Mouse (Mus musculus): Measurements from ENCODE around the gene Higd1a. TPM values are rescaled to one million over a fixed set of nuclear protein-coding genes. Genes with fewer than 3 reads are reported as not detected.

Gene Higd1a
- polyA plus RNA-seq (2015; fragmentation: Nextera tagmentation; extraction: Ambion mirVana), result 152 and 166 TPM in 2 replicates

DNA sequence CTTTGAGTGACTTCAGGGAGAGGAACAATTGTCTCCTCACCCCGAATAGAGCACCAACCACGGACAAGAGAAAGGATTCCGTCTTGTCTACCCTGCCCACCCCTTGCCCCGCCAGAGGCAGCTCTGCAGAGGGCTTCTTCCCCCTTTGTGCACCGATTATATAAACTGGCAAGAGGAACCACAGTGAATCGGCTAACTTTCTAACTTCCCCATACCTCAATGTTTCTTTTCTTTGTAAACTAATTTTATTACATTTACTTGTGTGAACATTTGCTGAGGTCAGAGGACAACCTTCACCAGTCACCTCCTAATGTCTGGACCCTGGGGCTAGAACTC lies at the start of gene Higd1a:
Higd1a (minus strand) TSS at position 210 of the 336 bp plus-strand sequence.
- Histone ChIP-seq H3K9me3 (ENCODE audit: control insufficient read depth, low read length) (no peaks in the 10 kb centered on the region), H3K4me2 (ENCODE audit: low read depth, low read length) (peak within 1 kb of the TSS; percentile 90), H3K4me3 (ENCODE audit: low read length) (peak within 1 kb of the TSS; percentile 90), H3K9ac (ENCODE audit: low read length) (peak within 1 kb of the TSS; percentile 90), H3K27me3 (ENCODE audit: control insufficient read depth, insufficient read depth, low read depth, low read length) (no peaks in the 10 kb centered on the region), H3K36me3 (ENCODE audit: control insufficient read depth, insufficient read depth, low read length) (no peaks in the 10 kb centered on the region), H3K27ac (ENCODE audit: low read length) (peak within 1 kb of the TSS; percentile 99), H3K4me1 (replicated peaks; ENCODE audit: control insufficient read depth, insufficient read depth, low read length) (peaks cover 6% of the 10 kb centered on the region)
- WGBS, result 5% methylated on average over 6 of the region's 6 CpGs
- ATAC-seq (ENCODE audit: low read depth), result no peak

DNA sequence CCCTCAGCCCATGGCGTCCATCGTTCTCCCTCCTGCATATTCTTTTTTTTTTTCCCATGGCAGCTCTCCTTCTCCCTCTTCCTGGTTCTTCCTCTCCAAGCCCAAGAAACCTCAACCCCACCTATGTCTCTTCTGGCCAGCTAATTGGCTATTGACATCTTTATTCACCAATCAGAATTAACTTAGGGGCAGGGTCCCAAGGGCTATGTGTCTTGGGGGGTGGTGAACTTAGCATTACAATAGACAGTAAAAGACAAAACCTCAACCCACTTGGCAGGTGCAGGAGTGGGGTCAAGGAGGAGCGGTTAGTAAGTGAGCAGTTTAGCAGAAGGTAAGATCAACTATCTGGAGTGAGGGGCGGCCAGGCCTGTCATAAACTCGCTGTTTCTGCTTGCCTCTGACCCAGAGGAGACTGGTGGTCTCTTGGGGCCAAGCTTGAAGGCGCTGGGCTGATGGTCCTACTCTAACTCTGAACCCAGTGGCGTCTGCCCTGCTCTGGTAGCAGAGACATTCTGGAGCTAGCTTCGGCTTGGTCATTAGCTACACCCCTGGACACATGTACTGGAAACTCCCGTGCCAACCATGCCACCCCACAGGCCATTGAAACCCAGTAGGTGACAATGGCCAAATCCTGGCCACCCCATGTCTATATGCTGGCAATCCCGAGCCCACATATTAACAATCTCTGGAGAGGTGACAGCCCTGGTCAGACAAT lies 49.4 kb upstream of the Higd1a start:
- Histone ChIP-seq H3K4me2 (ENCODE audit: low read depth, low read length) (no peak overlapping the region), H3K9me3 (ENCODE audit: control insufficient read depth, low read length) (no peaks in the 10 kb centered on the region), H3K9ac (ENCODE audit: low read length) (no peak overlapping the region), H3K4me3 (ENCODE audit: low read length) (no peak overlapping the region), H3K27ac (ENCODE audit: low read length) (no peak overlapping the region), H3K4me1 (replicated peaks; ENCODE audit: control insufficient read depth, insufficient read depth, low read length) (no peaks in the 10 kb centered on the region), H3K36me3 (ENCODE audit: control insufficient read depth, insufficient read depth, low read length) (no peaks in the 10 kb centered on the region), H3K27me3 (ENCODE audit: control insufficient read depth, insufficient read depth, low read depth, low read length) (no peaks in the 10 kb centered on the region)
- WGBS, result 70% methylated on average over 10 of the region's 10 CpGs
- no peak for ATAC-seq (ENCODE audit: low read depth)

DNA sequence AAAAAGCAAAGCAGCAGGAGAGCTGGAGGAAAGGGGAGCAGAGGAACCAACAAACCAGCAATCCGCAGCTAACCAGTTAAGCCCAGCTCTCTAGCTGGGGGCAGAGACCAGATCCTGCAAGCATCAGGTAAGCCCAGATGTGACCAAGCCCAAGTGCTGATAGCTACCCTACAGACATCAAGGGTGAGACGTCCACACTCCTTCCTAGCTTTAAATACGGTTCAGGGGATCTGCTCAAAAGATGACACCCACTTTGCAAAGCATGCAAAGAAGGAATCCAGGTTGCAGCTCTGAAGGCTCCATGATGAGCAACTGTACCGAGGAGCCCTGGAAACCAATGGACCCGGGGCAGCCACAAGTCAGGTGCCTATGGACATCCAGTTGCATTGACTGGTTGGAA lies 48.3 kb upstream of the Higd1a start:
- Histone ChIP-seq H3K27ac (ENCODE audit: low read length) (no peak overlapping the region), H3K9ac (ENCODE audit: low read length) (no peak overlapping the region), H3K4me3 (ENCODE audit: low read length) (no peak overlapping the region), H3K27me3 (ENCODE audit: control insufficient read depth, insufficient read depth, low read depth, low read length) (no peaks in the 10 kb centered on the region), H3K4me1 (replicated peaks; ENCODE audit: control insufficient read depth, insufficient read depth, low read length) (no peaks in the 10 kb centered on the region), H3K36me3 (ENCODE audit: control insufficient read depth, insufficient read depth, low read length) (no peaks in the 10 kb centered on the region), H3K4me2 (ENCODE audit: low read depth, low read length) (no peak overlapping the region), H3K9me3 (ENCODE audit: control insufficient read depth, low read length) (no peaks in the 10 kb centered on the region)
- ATAC-seq (ENCODE audit: low read depth), result no peak
- WGBS, result 79% methylated on average over 5 of the region's 5 CpGs

DNA sequence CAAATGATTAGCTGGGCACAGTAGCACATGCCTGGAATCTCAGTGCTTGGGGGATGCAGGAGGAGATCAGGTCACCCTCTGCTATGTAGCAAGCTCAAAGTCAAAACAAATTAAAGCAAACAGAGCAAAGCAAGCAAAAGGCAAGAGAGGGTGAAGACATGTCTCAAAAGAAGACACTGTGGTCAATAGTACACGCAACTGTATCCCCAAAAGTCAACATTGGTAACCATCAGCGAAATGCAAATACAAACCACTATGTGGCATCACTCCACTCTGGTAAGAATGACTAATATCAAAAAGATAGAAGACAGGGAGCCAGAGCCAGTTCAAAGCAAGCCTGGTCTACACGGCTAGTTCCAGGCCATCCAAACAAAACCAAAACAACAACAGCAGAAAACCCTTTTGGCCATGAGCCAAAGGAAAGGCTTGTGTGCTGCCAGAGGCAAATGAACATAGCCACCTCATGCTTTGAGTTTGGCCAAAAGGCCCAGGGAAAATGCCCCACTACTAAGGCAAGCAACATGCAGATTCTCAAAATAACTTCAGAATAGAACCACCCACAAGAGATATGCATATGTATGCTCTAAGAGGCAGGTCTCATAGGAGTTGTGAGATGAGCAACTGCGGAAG lies 47.5 kb upstream of the Higd1a start:
- H3K9ac ChIP-seq (ENCODE audit: low read length), result no peak overlapping the region
- no peaks in the 10 kb centered on the region for H3K4me1 ChIP-seq (replicated peaks; ENCODE audit: control insufficient read depth, insufficient read depth, low read length)
- no peaks in the 10 kb centered on the region for H3K27me3 ChIP-seq (ENCODE audit: control insufficient read depth, insufficient read depth, low read depth, low read length)
- H3K27ac ChIP-seq (ENCODE audit: low read length), result no peak overlapping the region
- 71% methylated on average over 4 of the region's 4 CpGs for WGBS
- H3K9me3 ChIP-seq (ENCODE audit: control insufficient read depth, low read length), result no peaks in the 10 kb centered on the region
- ATAC-seq (ENCODE audit: low read depth), result no peak
- no peaks in the 10 kb centered on the region for H3K36me3 ChIP-seq (ENCODE audit: control insufficient read depth, insufficient read depth, low read length)
- H3K4me2 ChIP-seq (ENCODE audit: low read depth, low read length), result no peak overlapping the region
- H3K4me3 ChIP-seq (ENCODE audit: low read length), result no peak overlapping the region

DNA sequence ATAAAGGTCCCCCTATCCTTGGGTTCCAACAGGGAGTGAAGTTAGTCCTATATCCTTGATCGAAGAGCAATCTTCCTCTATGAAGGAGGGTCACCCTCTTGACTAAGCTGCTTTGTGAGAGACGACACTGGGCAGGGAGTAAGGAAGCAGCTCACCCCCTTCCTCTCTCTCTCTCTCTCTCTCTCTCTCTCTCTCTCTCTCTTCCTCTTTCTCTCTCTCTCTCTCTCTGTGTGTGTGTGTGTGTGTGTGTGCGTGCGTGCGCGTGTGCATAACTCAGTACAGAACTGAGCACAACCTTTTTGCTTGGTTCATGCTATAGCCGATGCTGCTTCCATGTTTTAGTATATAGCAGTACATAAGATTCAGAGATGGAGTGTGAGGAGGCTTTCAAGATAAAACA lies 46.8 kb upstream of the Higd1a start:
- Histone ChIP-seq H3K9me3 (ENCODE audit: control insufficient read depth, low read length) (no peaks in the 10 kb centered on the region), H3K4me2 (ENCODE audit: low read depth, low read length) (no peak overlapping the region), H3K4me1 (replicated peaks; ENCODE audit: control insufficient read depth, insufficient read depth, low read length) (no peaks in the 10 kb centered on the region), H3K9ac (ENCODE audit: low read length) (no peak overlapping the region), H3K27me3 (ENCODE audit: control insufficient read depth, insufficient read depth, low read depth, low read length) (no peaks in the 10 kb centered on the region), H3K27ac (ENCODE audit: low read length) (no peak overlapping the region), H3K36me3 (ENCODE audit: control insufficient read depth, insufficient read depth, low read length) (no peaks in the 10 kb centered on the region), H3K4me3 (ENCODE audit: low read length) (no peak overlapping the region)
- 80% methylated on average over 7 of the region's 7 CpGs for WGBS
- no peak for ATAC-seq (ENCODE audit: low read depth)

DNA sequence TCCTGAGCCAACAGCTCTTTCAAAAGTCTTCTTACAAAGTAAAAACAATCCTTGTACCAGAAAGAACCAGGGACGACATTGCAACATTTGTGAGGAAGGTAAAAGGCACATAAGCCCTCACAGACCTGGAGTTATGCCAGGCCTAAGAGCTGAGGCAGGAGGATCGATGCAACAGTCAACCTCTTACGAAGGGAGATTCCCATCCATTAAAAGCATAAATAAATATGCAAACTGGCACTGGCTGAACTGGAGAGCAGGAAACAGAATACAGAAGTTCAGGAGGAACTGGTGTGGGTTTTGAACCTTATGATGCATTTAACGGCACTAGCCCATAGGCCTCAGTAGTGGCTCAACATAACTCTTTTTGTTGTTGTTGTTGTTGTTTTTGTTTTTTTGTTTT lies 46.2 kb upstream of the Higd1a start:
- Histone ChIP-seq H3K27ac (ENCODE audit: low read length) (no peak overlapping the region), H3K9ac (ENCODE audit: low read length) (no peak overlapping the region), H3K4me1 (replicated peaks; ENCODE audit: control insufficient read depth, insufficient read depth, low read length) (no peaks in the 10 kb centered on the region), H3K36me3 (ENCODE audit: control insufficient read depth, insufficient read depth, low read length) (no peaks in the 10 kb centered on the region), H3K27me3 (ENCODE audit: control insufficient read depth, insufficient read depth, low read depth, low read length) (no peaks in the 10 kb centered on the region), H3K4me3 (ENCODE audit: low read length) (no peak overlapping the region), H3K4me2 (ENCODE audit: low read depth, low read length) (no peak overlapping the region), H3K9me3 (ENCODE audit: control insufficient read depth, low read length) (no peaks in the 10 kb centered on the region)
- ATAC-seq (ENCODE audit: low read depth), result no peak
- 69% methylated on average over 4 of the region's 4 CpGs for WGBS

DNA sequence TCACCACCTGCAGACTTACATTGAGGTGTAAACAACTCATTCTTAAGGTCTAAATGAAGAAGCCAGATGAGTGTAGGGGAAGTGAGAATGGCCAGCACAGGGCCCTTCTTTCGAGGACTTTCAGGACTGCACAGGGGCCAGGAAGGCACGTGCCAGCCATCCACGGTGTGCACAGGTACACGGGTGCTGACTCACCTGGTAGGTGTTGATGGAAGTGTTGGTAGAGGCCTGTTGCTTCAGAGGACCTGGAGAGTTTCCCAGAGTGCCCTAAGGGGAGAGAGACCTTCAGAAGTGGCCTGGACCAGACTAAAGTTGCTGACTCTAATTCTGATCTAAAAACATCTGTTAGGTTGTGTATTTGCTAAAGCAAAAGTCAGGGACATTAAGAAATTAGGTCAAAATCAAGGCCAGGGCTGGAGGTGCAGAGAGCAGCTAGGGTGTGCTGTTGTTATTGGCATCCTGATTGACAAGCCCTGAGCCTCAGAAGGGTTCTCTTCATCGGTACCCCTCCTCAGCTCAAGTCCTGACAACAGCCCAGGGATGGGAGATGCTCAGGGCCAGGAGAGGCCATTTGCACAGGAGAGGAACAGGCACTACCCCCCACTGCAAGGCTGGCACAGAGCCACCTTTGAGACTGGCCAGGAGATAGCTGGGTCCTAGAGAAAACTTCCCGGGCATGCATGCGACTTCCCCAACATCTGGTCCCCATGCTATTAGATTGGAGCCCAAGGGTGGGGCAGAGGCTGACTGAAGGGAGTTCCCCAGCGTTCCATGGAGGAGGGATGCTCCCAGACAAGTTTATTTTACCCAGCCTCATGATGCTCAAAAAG lies 45.5 kb upstream of the Higd1a start:
- H3K27ac ChIP-seq (ENCODE audit: low read length), result no peak overlapping the region
- 67% methylated on average over 8 of the region's 8 CpGs for WGBS
- no peaks in the 10 kb centered on the region for H3K9me3 ChIP-seq (ENCODE audit: control insufficient read depth, low read length)
- H3K36me3 ChIP-seq (ENCODE audit: control insufficient read depth, insufficient read depth, low read length), result no peaks in the 10 kb centered on the region
- no peaks in the 10 kb centered on the region for H3K27me3 ChIP-seq (ENCODE audit: control insufficient read depth, insufficient read depth, low read depth, low read length)
- no peak overlapping the region for H3K4me3 ChIP-seq (ENCODE audit: low read length)
- H3K4me1 ChIP-seq (replicated peaks; ENCODE audit: control insufficient read depth, insufficient read depth, low read length), result no peaks in the 10 kb centered on the region
- no peak overlapping the region for H3K4me2 ChIP-seq (ENCODE audit: low read depth, low read length)
- no peak for ATAC-seq (ENCODE audit: low read depth)
- H3K9ac ChIP-seq (ENCODE audit: low read length), result no peak overlapping the region

DNA sequence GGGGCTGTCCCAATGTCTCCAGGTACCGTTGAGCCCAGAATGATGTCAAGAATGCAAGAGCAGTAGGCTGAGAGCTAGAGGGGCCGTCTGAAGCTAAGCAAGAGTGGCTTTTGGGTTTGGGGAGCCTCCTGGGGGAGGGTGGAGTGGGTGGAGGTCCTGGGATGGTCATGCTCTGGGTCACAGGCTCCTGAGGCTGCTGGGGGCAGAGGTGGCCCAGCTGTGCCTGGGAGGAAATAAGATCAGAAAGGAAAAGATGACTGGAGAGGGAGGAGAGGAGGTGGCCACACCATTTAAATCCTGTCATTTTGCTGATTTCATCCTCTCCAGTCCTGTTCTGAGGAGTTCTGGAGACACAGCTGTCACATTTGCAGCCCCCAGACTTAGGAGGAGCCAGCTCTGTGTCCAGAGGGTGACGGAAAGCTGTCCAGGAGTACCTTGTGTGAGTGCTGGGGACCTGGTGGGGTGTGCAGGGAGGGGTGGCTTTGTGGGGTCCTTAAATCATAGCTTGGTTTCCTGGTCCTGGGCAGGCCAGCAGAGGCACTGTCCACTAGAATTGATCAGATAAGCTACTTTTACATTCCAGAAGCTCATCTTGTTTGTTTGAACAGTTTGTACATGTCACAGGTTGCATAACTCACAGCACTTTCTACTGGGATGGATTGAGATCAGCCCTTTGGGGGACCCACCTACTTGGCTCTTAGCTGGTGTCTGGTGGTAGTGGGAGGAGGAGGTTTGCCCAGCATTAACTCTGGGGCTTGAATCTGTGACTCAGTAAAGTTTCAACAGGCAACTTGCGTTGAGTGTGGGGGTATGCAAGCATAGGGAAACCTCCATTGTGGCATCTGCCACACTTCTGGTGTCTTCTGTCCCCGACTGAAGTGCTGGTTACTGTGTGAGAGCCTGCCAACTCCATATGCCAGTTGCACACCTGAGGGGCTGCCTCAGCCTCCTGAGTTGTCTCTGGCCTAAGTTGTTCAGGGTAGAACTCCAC lies 43.8 kb upstream of the Higd1a start:
- Histone ChIP-seq H3K9ac (ENCODE audit: low read length) (no peak overlapping the region), H3K27ac (ENCODE audit: low read length) (no peak overlapping the region), H3K4me1 (replicated peaks; ENCODE audit: control insufficient read depth, insufficient read depth, low read length) (no peaks in the 10 kb centered on the region), H3K4me2 (ENCODE audit: low read depth, low read length) (no peak overlapping the region), H3K4me3 (ENCODE audit: low read length) (no peak overlapping the region), H3K36me3 (ENCODE audit: control insufficient read depth, insufficient read depth, low read length) (no peaks in the 10 kb centered on the region), H3K9me3 (ENCODE audit: control insufficient read depth, low read length) (no peaks in the 10 kb centered on the region), H3K27me3 (ENCODE audit: control insufficient read depth, insufficient read depth, low read depth, low read length) (no peaks in the 10 kb centered on the region)
- 51% methylated on average over 5 of the region's 5 CpGs for whole genome bisulfite sequencing
- ATAC-seq (ENCODE audit: low read depth), result no peak
